9 mouse cellular contexts compared by ENCODE assay signal in the genomic region with DNA sequence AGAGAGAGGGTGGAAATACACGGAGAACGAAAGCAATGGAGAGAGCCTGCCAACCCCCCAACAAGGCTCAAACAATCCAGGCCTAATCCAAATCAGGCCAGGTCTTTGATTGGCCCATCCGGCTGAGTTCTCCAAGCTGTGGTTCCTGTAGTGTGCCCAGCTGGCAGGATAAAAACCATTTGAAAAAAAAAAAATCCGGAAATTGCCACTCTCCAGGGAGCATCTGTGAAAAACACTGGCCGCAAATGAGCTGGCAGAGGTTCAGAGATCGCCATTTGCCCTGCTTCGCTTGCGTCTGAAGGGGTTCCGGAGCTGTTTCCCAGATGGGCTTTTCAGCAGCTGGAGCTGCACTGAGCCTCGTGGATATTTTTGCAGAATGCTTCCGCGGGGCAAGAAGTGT.
DNase-seq lines count a peak whose midpoint lies in the region; ATAC-seq lines count a peak whose summit lies in the region.
"Had no signal": no experiment of that assay in that cellular context is flagged by ENCODE, and none has a peak within 500 bp of the region (broad histone marks: within the 10 kb centered on the region; RNA-seq: fewer than 3 reads in every experiment).

No protein-coding gene starts in this region.

- no peak overlapping the region for H3K9ac ChIP-seq in forebrain, embryonic 15.5 days (replicated peaks)
- H3K9ac ChIP-seq in limb, embryonic 15.5 days = no peak overlapping the region
- no peak overlapping the region for H3K9ac ChIP-seq in liver, embryonic 12.5 days

- DNase-seq in forebrain, embryonic 10.5 days (ENCODE audit: extremely low spot score, low spot score) = no peak
- peak; percentile 87 for DNase-seq in cerebellum, adult 9-10 months
- DNase-seq in gastrocnemius, postnatal 10 days = peak; percentile 40
- no peak for DNase-seq in thymus, postnatal 4 days
- no peak for DNase-seq in lung, adult 18-20 months

- no peaks in the 10 kb centered on the region for H3K4me1 ChIP-seq in forebrain, embryonic 15.5 days
- no peaks in the 10 kb centered on the region for H3K4me1 ChIP-seq in forebrain, embryonic 10.5 days
- H3K4me1 ChIP-seq in limb, embryonic 15.5 days = no peaks in the 10 kb centered on the region
- H3K4me1 ChIP-seq in liver, embryonic 12.5 days = peaks cover 20% of the 10 kb centered on the region

- no peak overlapping the region for H3K27ac ChIP-seq in forebrain, embryonic 15.5 days (replicated peaks)
- H3K27ac ChIP-seq in forebrain, embryonic 10.5 days = no peak overlapping the region
- H3K27ac ChIP-seq in limb, embryonic 15.5 days = peak overlapping the region; percentile 33; the same call in 1 of the 2 replicates
- no peak overlapping the region for H3K27ac ChIP-seq in liver, embryonic 12.5 days
- H3K27ac ChIP-seq: macrophage had no signal

- H3K27me3 ChIP-seq in forebrain, embryonic 15.5 days = no peaks in the 10 kb centered on the region
- no peaks in the 10 kb centered on the region for H3K27me3 ChIP-seq in forebrain, embryonic 10.5 days (ENCODE audit: poor library complexity, severe bottlenecking)
- H3K27me3 ChIP-seq in limb, embryonic 15.5 days = no peaks in the 10 kb centered on the region
- H3K27me3 ChIP-seq in liver, embryonic 12.5 days (replicated peaks) = no peaks in the 10 kb centered on the region

- no peak overlapping the region for H3K4me2 ChIP-seq in forebrain, embryonic 15.5 days (replicated peaks)
- no peak overlapping the region for H3K4me2 ChIP-seq in limb, embryonic 15.5 days
- H3K4me2 ChIP-seq in liver, embryonic 12.5 days = no peak overlapping the region

- no peak overlapping the region for H3K4me3 ChIP-seq in forebrain, embryonic 15.5 days
- no peak overlapping the region for H3K4me3 ChIP-seq in forebrain, embryonic 10.5 days
- H3K4me3 ChIP-seq in limb, embryonic 15.5 days = no peak overlapping the region
- H3K4me3 ChIP-seq in liver, embryonic 12.5 days = no peak overlapping the region

- peak; percentile 66 for ATAC-seq in forebrain, embryonic 15.5 days (replicated peaks)
- peak; percentile 48; the same call in 1 of the 2 replicates for ATAC-seq in limb, embryonic 15.5 days (ENCODE audit: insufficient number of reproducible peaks, low FRiP score, low TSS enrichment, low read depth)
- ATAC-seq in liver, embryonic 12.5 days = no peak

- 48% methylated on average over 12 of the region's 12 CpGs for WGBS in forebrain, embryonic 15.5 days
- WGBS in forebrain, embryonic 10.5 days = 90% methylated on average over 12 of the region's 12 CpGs
- WGBS in limb, embryonic 15.5 days = 42% methylated on average over 12 of the region's 12 CpGs
- WGBS in liver, embryonic 12.5 days (ENCODE audit: insufficient replicate concordance) = 83% methylated on average over 12 of the region's 12 CpGs

- H3K9me3 ChIP-seq in forebrain, embryonic 15.5 days = no peaks in the 10 kb centered on the region
- no peaks in the 10 kb centered on the region for H3K9me3 ChIP-seq in forebrain, embryonic 10.5 days
- no peaks in the 10 kb centered on the region for H3K9me3 ChIP-seq in limb, embryonic 15.5 days
- H3K9me3 ChIP-seq in liver, embryonic 12.5 days (replicated peaks) = no peaks in the 10 kb centered on the region

- no peaks in the 10 kb centered on the region for H3K36me3 ChIP-seq in forebrain, embryonic 15.5 days
- no peaks in the 10 kb centered on the region for H3K36me3 ChIP-seq in forebrain, embryonic 10.5 days (replicated peaks)
- H3K36me3 ChIP-seq in limb, embryonic 15.5 days = no peaks in the 10 kb centered on the region
- H3K36me3 ChIP-seq in liver, embryonic 12.5 days = no peaks in the 10 kb centered on the region

Comparison
In these comparisons a context has a peak if more than half of its experiments do, and no peak if none do; other contexts are left out.
1. DNase-seq: peak in cerebellum, adult 9-10 months (single experiment) and gastrocnemius, postnatal 10 days (single experiment); none in forebrain, embryonic 10.5 days (single experiment), thymus, postnatal 4 days (single experiment) and lung, adult 18-20 months (0 of 2).